Comparison of ENCODE assay signal across 13 mouse cellular contexts in genomic region chr7:28823932-28824331, GRCm38 (mm10). TPM values are rescaled to one million over a fixed set of nuclear protein-coding genes. Genes with fewer than 3 reads are reported as not detected.
DNase-seq lines count a peak whose midpoint lies in the region; ATAC-seq and TF ChIP-seq lines count a peak whose summit lies in the region.
"Had no signal": no experiment of that assay in that cellular context is flagged by ENCODE, and none has a peak within 500 bp of the region (broad histone marks: within the 10 kb centered on the region; RNA-seq: fewer than 3 reads in every experiment).

No protein-coding gene starts in this region.

- no peak for TF ChIP-seq CTCF in heart, postnatal 0 days (IDR thresholded peaks at IDR 0.05; ENCODE audit: low read depth)
- TF ChIP-seq CTCF in embryonic fibroblast, embryonic 13.5 days (IDR thresholded peaks at IDR 0.05; ENCODE audit: borderline replicate concordance, insufficient read depth, low read length), result no peak

- H3K4me3 ChIP-seq in heart, postnatal 0 days (ENCODE audit: low read depth, low read length), result no peak overlapping the region
- no peak overlapping the region for H3K4me3 ChIP-seq in lung, embryonic 16.5 days (ENCODE audit: low read length)
- no peak overlapping the region for H3K4me3 ChIP-seq in embryonic fibroblast, embryonic 13.5 days (ENCODE audit: insufficient read depth, low read length)
- H3K4me3 ChIP-seq in myocyte, result no peak overlapping the region

- H3K36me3 ChIP-seq in heart, postnatal 0 days (replicated peaks; ENCODE audit: control insufficient read depth, insufficient read depth, low read length), result peaks cover 46% of the 10 kb centered on the region
- peaks cover 34% of the 10 kb centered on the region for H3K36me3 ChIP-seq in lung, embryonic 16.5 days (ENCODE audit: control insufficient read depth, insufficient read depth, low read length)
- peaks cover 33% of the 10 kb centered on the region for H3K36me3 ChIP-seq in myocyte (ENCODE audit: control insufficient read depth, insufficient read depth)

- no peaks in the 10 kb centered on the region for H3K9me3 ChIP-seq in heart, postnatal 0 days (replicated peaks; ENCODE audit: control insufficient read depth, low read length)
- H3K9me3 ChIP-seq in lung, embryonic 16.5 days (ENCODE audit: control insufficient read depth, low read length), result no peaks in the 10 kb centered on the region
- H3K9me3 ChIP-seq: G1E had no signal

- no peak for DNase-seq in heart, postnatal 0 days (ENCODE audit: low spot score)
- DNase-seq in heart, postnatal 25 days (ENCODE audit: low spot score), result no peak
- no peak for DNase-seq in lung, postnatal 25 days (ENCODE audit: low spot score)
- DNase-seq in spleen, adult 12 weeks (ENCODE audit: low spot score), result no peak
- DNase-seq in c-Kit-positive CD71-positive TER-119-positive erythroid progenitor cells, embryonic 14.5 days (ENCODE audit: low spot score), result no peak
- DNase-seq: adrenal gland, adult 8-10 months; cerebellum, adult 2 months had no signal

- H3K9ac ChIP-seq in heart, postnatal 0 days (replicated peaks; ENCODE audit: low read depth, low read length), result peak overlapping the region; percentile 56; the same call in 1 of the 2 replicates
- no peak overlapping the region for H3K9ac ChIP-seq in lung, embryonic 16.5 days (ENCODE audit: low read length)

- 22% methylated on average over 2 of the region's 2 CpGs for WGBS in heart, postnatal 0 days
- 35% methylated on average over 2 of the region's 2 CpGs for WGBS in lung, embryonic 16.5 days

- no peaks in the 10 kb centered on the region for H3K27me3 ChIP-seq in heart, postnatal 0 days (ENCODE audit: control insufficient read depth, insufficient read depth, low read length)
- no peaks in the 10 kb centered on the region for H3K27me3 ChIP-seq in lung, embryonic 16.5 days (ENCODE audit: control insufficient read depth, insufficient read depth, low read depth, low read length)
- no peaks in the 10 kb centered on the region for H3K27me3 ChIP-seq in myocyte (ENCODE audit: control insufficient read depth, insufficient read depth, insufficient read length)

- H3K4me1 ChIP-seq in heart, postnatal 0 days (ENCODE audit: control insufficient read depth, insufficient read depth), result peaks cover 27% of the 10 kb centered on the region
- H3K4me1 ChIP-seq in lung, embryonic 16.5 days (replicated peaks; ENCODE audit: control insufficient read depth, insufficient read depth, low read length), result peaks cover 19% of the 10 kb centered on the region
- H3K4me1 ChIP-seq in embryonic fibroblast, embryonic 13.5 days (ENCODE audit: control insufficient read depth, insufficient read depth, low read length), result peaks cover 24% of the 10 kb centered on the region

- no peak for TF ChIP-seq EP300 in heart, postnatal 0 days (IDR thresholded peaks at IDR 0.05; ENCODE audit: low read depth)

- H3K27ac ChIP-seq in heart, postnatal 0 days (ENCODE audit: low read depth), result peak overlapping the region; percentile 94
- peak overlapping the region; percentile 96 for H3K27ac ChIP-seq in lung, embryonic 16.5 days (ENCODE audit: low read length)
- H3K27ac ChIP-seq in embryonic fibroblast, embryonic 13.5 days (ENCODE audit: insufficient read depth, low read length), result peak overlapping the region; percentile 88; the same call in 1 of the 2 replicates

- no peak overlapping the region for H3K4me2 ChIP-seq in heart, postnatal 0 days (ENCODE audit: low read depth, low read length)
- H3K4me2 ChIP-seq in lung, embryonic 16.5 days (ENCODE audit: low read depth, low read length), result no peak overlapping the region
- no peak overlapping the region for H3K4me2 ChIP-seq in myocyte (ENCODE audit: low read depth)

- H3ac ChIP-seq in myocyte (ENCODE audit: control insufficient read depth, insufficient read length), result no peak overlapping the region

- intact Hi-C loops in heart, postnatal 25 days (cut with DNase I), result loop anchor here (2.0 kb wide), 1 partner anchor 13 kb away; no protein-coding TSS in a partner anchor

- TF ChIP-seq POLR2A in embryonic fibroblast, embryonic 13.5 days (IDR thresholded peaks at IDR 0.05; ENCODE audit: low read depth, low read length), result no peak
- TF ChIP-seq POLR2A in myocyte (IDR thresholded peaks at IDR 0.05; ENCODE audit: insufficient read length, low read depth), result no peak

- peaks cover 4% of the 10 kb centered on the region for H3K79me2 ChIP-seq in myocyte (ENCODE audit: control insufficient read depth, insufficient read depth)

- no peak for ATAC-seq in heart, postnatal 0 days (ENCODE audit: insufficient read depth, low read depth)
- no peak for ATAC-seq in lung, embryonic 16.5 days (ENCODE audit: low read depth)

TF ChIP-seq in myocyte, 11 proteins besides CTCF, POLR2A, EP300 and RAD21:
- TF ChIP-seq MYOD1 (IDR thresholded peaks at IDR 0.05; ENCODE audit: control insufficient read depth in 1 of 3, insufficient read length in 2 of 3, low read depth in 2 of 3) (peak in 2 of 3 experiments; percentile 45 to 46), POLR2AphosphoS2 (IDR thresholded peaks at IDR 0.05; ENCODE audit: insufficient read length, low read depth) (no peak), CEBPB (IDR thresholded peaks at IDR 0.05; ENCODE audit: insufficient read depth, poor library complexity, severe bottlenecking) (no peak), TCF12 (IDR thresholded peaks at IDR 0.05; ENCODE audit: insufficient read depth, poor library complexity, severe bottlenecking) (peak; percentile 4)

RNA-seq across cellular contexts. Expression of gene Ech1, which starts 1.1 kb away (rescaled TPM):
- total RNA-seq in heart, postnatal 0 days (2014; rRNA removed; ENCODE audit: low replicate concordance), result 483 and 823 TPM in 2 replicates
- polyA plus RNA-seq in heart, postnatal 0 days (2015; fragmentation: Nextera tagmentation; extraction: Ambion mirVana), result 806 and 928 TPM in 2 replicates
- total RNA-seq in heart, postnatal 25 days (2021), result 1,000 to 10,000 TPM; 1,337 to 1,520 TPM
- 184 and 189 TPM in 2 replicates for polyA plus RNA-seq in lung, embryonic 16.5 days (2015; fragmentation: Nextera tagmentation; extraction: Ambion mirVana)
- 80.4 and 81.2 TPM in 2 replicates for polyA plus RNA-seq in embryonic fibroblast, embryonic 13.5 days (2011; ENCODE audit: insufficient read length, low read depth, missing spikeins)
- polyA plus RNA-seq in myocyte (2012; fragmentation: generic; extraction: Trizol), result 132 TPM

RNA-seq across cellular contexts. Expression of gene Lgals4, which starts 9.7 kb away (rescaled TPM):
- 2.3 and 24.1 TPM in 2 replicates for total RNA-seq in heart, postnatal 0 days (2014; rRNA removed; ENCODE audit: low replicate concordance)
- polyA plus RNA-seq in heart, postnatal 0 days (2015; fragmentation: Nextera tagmentation; extraction: Ambion mirVana), result 30.9 and 36.0 TPM in 2 replicates
- 10 to 100 TPM; 28.9 to 30.7 TPM for total RNA-seq in heart, postnatal 25 days (2021)
- polyA plus RNA-seq in lung, embryonic 16.5 days (2015; fragmentation: Nextera tagmentation; extraction: Ambion mirVana), result 12.5 and 14.2 TPM in 2 replicates
- 1.4 and 6.5 TPM in 2 replicates for polyA plus RNA-seq in embryonic fibroblast, embryonic 13.5 days (2011; ENCODE audit: insufficient read length, low read depth, missing spikeins)
- polyA plus RNA-seq in myocyte (2012; fragmentation: generic; extraction: Trizol), result 3.0 TPM

RNA-seq across cellular contexts. Expression of gene Hnrnpl, which starts 15.6 kb away (rescaled TPM):
- total RNA-seq in heart, postnatal 0 days (2014; rRNA removed; ENCODE audit: low replicate concordance), result 259 and 275 TPM in 2 replicates
- polyA plus RNA-seq in heart, postnatal 0 days (2015; fragmentation: Nextera tagmentation; extraction: Ambion mirVana), result 149 and 171 TPM in 2 replicates
- 100 to 1,000 TPM; 225 to 270 TPM for total RNA-seq in heart, postnatal 25 days (2021)
- 200 and 226 TPM in 2 replicates for polyA plus RNA-seq in lung, embryonic 16.5 days (2015; fragmentation: Nextera tagmentation; extraction: Ambion mirVana)
- polyA plus RNA-seq in embryonic fibroblast, embryonic 13.5 days (2011; ENCODE audit: insufficient read length, low read depth, missing spikeins), result 442 and 496 TPM in 2 replicates
- 230 TPM for polyA plus RNA-seq in myocyte (2012; fragmentation: generic; extraction: Trizol)

RNA-seq across cellular contexts. Expression of gene Rinl, which starts 35.2 kb away (rescaled TPM):
- total RNA-seq in heart, postnatal 0 days (2014; rRNA removed; ENCODE audit: low replicate concordance), result 2.1 and 2.7 TPM in 2 replicates
- polyA plus RNA-seq in heart, postnatal 0 days (2015; fragmentation: Nextera tagmentation; extraction: Ambion mirVana), result 2.3 and 2.4 TPM in 2 replicates
- 1 to 10 TPM; 1.5 to 2.2 TPM for total RNA-seq in heart, postnatal 25 days (2021)
- 9.2 and 9.5 TPM in 2 replicates for polyA plus RNA-seq in lung, embryonic 16.5 days (2015; fragmentation: Nextera tagmentation; extraction: Ambion mirVana)
- 0.77 TPM in 1 of 2 replicates, not detected in the other for polyA plus RNA-seq in embryonic fibroblast, embryonic 13.5 days (2011; ENCODE audit: insufficient read length, low read depth, missing spikeins)
- 0.12 TPM for polyA plus RNA-seq in myocyte (2012; fragmentation: generic; extraction: Trizol)

RNA-seq across cellular contexts. Expression of gene Lgals7, which starts 39.7 kb away (rescaled TPM):
- total RNA-seq in heart, postnatal 0 days (2014; rRNA removed; ENCODE audit: low replicate concordance), result 5.0 TPM in 1 of 2 replicates, not detected in the other
- 2.2 and 3.9 TPM in 2 replicates for polyA plus RNA-seq in heart, postnatal 0 days (2015; fragmentation: Nextera tagmentation; extraction: Ambion mirVana)
- 1 to 10 TPM; 1.8 to 1.9 TPM for total RNA-seq in heart, postnatal 25 days (2021)
- 1.0 and 2.8 TPM in 2 replicates for polyA plus RNA-seq in lung, embryonic 16.5 days (2015; fragmentation: Nextera tagmentation; extraction: Ambion mirVana)
- polyA plus RNA-seq in embryonic fibroblast, embryonic 13.5 days (2011; ENCODE audit: insufficient read length, low read depth, missing spikeins), result 1.5 and 4.3 TPM in 2 replicates
- polyA plus RNA-seq in myocyte (2012; fragmentation: generic; extraction: Trizol), result 0.50 TPM
- total RNA-seq: neutrophil, adult 5-6 weeks had no signal
- polyA plus RNA-seq: cerebellum, adult 2 months; macrophage had no signal
